19 mouse cellular contexts compared by ENCODE assay signal in the genomic region with DNA sequence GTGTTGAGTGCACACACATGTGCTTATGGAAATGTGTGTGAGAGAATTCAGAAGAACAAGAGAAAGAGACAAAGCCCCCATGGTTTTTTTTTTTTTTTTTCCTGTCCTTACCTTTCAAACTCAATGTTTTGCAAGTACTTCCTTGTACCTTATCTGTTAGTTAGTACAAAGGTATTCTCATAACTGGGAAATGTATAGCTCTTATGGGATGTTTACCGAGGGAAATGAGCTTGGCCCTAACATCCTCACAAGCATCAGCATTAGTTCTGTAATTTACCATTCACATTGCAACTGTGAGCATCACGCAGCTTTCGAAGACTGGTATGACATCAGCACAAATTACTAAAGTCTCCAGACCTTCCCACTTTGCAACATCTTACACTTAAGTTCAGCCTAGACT.
"Had no signal": no experiment of that assay in that cellular context is flagged by ENCODE, and none has a peak within 500 bp of the region (broad histone marks: within the 10 kb centered on the region; RNA-seq: fewer than 3 reads in every experiment).

No protein-coding gene starts in this region.

- ATAC-seq: lung, postnatal 0 days; midbrain, embryonic 15.5 days had no signal

- H3K9me3 ChIP-seq: midbrain, embryonic 12.5 days; midbrain, embryonic 15.5 days; neural tube, embryonic 12.5 days; neural tube, embryonic 15.5 days had no signal

- H3K27me3 ChIP-seq: midbrain, embryonic 12.5 days; midbrain, embryonic 15.5 days; neural tube, embryonic 12.5 days; neural tube, embryonic 15.5 days had no signal

- DNase-seq: kidney, adult 2 months; kidney, postnatal 25 days; layer of hippocampus, adult 9-11 months; lung, embryonic 14.5 days; right cerebral cortex, adult 18-20 months; right cerebral cortex, postnatal 14 days; right cerebral cortex, postnatal 4 days; spleen, adult 18-20 months; thymus, adult 2 months; thymus, postnatal 14 days; thymus, postnatal 4 days had no signal

- H3K9ac ChIP-seq: lung, embryonic 14.5 days; midbrain, embryonic 12.5 days; midbrain, embryonic 15.5 days; neural tube, embryonic 12.5 days; neural tube, embryonic 15.5 days had no signal

- H3K36me3 ChIP-seq: midbrain, embryonic 12.5 days; midbrain, embryonic 15.5 days; neural tube, embryonic 12.5 days; neural tube, embryonic 15.5 days had no signal

- H3K4me2 ChIP-seq: lung, embryonic 14.5 days; midbrain, embryonic 12.5 days; midbrain, embryonic 15.5 days; neural tube, embryonic 12.5 days; neural tube, embryonic 15.5 days had no signal

- H3K27ac ChIP-seq: kidney, postnatal 0 days; layer of hippocampus, adult 2 months; macrophage; midbrain, embryonic 15.5 days; neural tube, embryonic 12.5 days; neural tube, embryonic 15.5 days had no signal

- H3K4me3 ChIP-seq: layer of hippocampus, adult 2 months; midbrain, embryonic 12.5 days; midbrain, embryonic 15.5 days; neural tube, embryonic 12.5 days; neural tube, embryonic 15.5 days had no signal
